Mouse (Mus musculus) kidney, adult 2 months (tissue): ENCODE data around the gene Kank4. TPM values are rescaled to one million over a fixed set of nuclear protein-coding genes. Genes with fewer than 3 reads are reported as not detected.
A peak's percentile ranks its signal among the peaks of the same experiment; 100 is the strongest.
"Not testable (repeated sequence)": the region's sequence is repeated elsewhere in the genome, so short reads cannot be mapped to it uniquely, and the experiment has no call there.

Experiments used
- DNase-seq: peaks from one replicate; pipeline ENCODE4 v3.0.0; 2021
- H3K27ac ChIP-seq: fragments of 200-500 bp; 2 replicates; pipeline ENCODE4 v1.5.1; 2012; ENCODE audit warnings: low read depth, low read length, control low read depth, inconsistent platforms; ENCODE audit not compliant: insufficient read depth
- H3K27me3 ChIP-seq: fragments of 200-500 bp; replicated peaks from 2 replicates; pipeline ENCODE4 v1.6.1; 2012; ENCODE audit warnings: mild to moderate bottlenecking, moderate library complexity, low read length, inconsistent platforms; ENCODE audit not compliant: control insufficient read depth, insufficient read depth
- H3K36me3 ChIP-seq: fragments of 200-500 bp; 2 replicates; pipeline ENCODE4 v1.6.1; 2012; ENCODE audit warnings: mild to moderate bottlenecking, moderate library complexity, low read length, inconsistent platforms; ENCODE audit not compliant: control insufficient read depth, insufficient read depth
- H3K4me1 ChIP-seq: fragments of 200-500 bp; 2 replicates; pipeline ENCODE4 v1.6.1; 2011; ENCODE audit warnings: low read length; ENCODE audit not compliant: control insufficient read depth, insufficient read depth
- H3K4me3 ChIP-seq: fragments of 200-500 bp; 2 replicates; pipeline ENCODE4 v1.5.1; 2011; ENCODE audit warnings: mild to moderate bottlenecking, low read depth, low read length, control low read depth; ENCODE audit not compliant: insufficient read depth
- CTCF ChIP-seq: fragments of 200-500 bp; conservative IDR thresholded peaks from 2 replicates; pipeline ENCODE4 v1.5.1; 2011; ENCODE audit warnings: low read depth, mild to moderate bottlenecking, control low read depth, low read length, moderate library complexity, mixed read lengths; ENCODE audit not compliant: insufficient read depth, insufficient read length
- POLR2A ChIP-seq: fragments of 200-500 bp; IDR thresholded peaks from one replicate; pipeline ENCODE4 v1.6.1; 2011; ENCODE audit warnings: low read depth, low read length, control low read depth
- WGBS: fragments of 180-500 bp; shearing (Covaris S2); methylation state at CpG from one replicate; pipeline ENCODE4 v1.1.7; 2018; 5-methylcytosine and 5-hydroxymethylcytosine counted together
- polyA plus RNA-seq: library from polyadenylated mRNA; depleted of rRNA; stranded (reverse); fragments of >200 nt; gene quantifications from 2 replicates; pipeline ENCODE4 v1.2.3, GENCODE M21; 2012

The Kank4 gene
- polyA plus RNA-seq, 1 experiment = 3.2 TPM

DNA sequence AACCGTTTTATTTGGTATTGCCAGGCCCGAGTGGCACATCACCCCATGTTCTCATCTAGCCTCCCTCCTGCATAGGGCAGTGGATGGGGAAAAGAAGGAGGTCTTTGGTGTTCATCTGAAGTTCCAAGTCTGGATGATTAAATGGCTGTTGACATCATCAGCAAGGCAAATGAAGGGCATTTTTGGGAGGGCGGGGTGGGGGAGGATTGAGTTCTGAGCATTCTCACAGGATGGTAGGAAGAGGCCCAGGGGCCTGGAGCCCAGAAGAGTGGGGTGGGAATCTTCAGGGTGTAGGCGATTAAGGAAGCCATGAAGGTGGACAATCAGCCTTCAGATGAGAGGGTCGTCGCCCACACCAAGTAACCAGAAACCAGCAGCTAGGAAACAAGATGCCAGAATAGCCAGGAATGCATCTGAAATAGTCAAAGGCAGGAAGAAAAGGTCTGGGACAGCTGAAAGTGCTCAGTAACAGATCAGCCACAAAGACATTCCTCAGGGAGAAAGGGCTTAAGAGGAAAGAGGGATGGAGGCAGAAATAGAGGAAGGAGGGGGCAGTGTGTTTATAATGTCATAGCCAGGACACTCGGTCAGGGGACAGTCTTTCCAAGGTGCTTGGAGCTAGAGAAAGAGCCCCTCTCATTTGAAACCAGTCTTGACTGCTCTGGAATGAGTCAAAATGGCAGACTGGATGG is 26.7 kb upstream of the Kank4 start:
- TF ChIP-seq POLR2A = no peak
- TF ChIP-seq CTCF = no peak
- H3K36me3 ChIP-seq = no peaks in the 10 kb centered on the region
- no peak overlapping the region for H3K27ac ChIP-seq

DNA sequence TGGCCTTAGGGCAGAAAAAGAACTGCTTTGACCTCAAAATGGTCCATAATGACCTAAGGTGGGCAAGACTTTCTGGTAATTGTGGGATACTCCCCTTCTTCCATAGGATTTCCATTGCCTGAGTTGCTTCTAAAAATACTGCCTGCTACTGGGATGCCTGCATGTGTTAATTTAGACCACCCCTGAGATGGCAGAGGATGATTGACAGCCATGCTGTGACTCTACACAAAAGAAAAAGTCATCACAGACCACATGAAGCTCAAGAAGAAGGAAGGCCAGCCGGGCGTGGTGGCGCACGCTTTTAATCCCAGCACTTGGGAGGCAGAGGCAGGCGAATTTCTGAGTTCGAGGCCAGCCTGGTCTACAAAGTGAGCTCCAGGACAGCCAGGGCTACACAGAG is 23.9 kb upstream of the Kank4 start:
- not testable (repeated sequence) for DNase-seq, H3K27ac ChIP-seq, H3K36me3 ChIP-seq, H3K4me1 ChIP-seq, H3K27me3 ChIP-seq, H3K4me3 ChIP-seq
- WGBS = 98% methylated on average over 6 of the region's 6 CpGs

More for the DNA sequence above, 26.7 kb upstream of the Kank4 start:
- 86% methylated on average over 7 of the region's 7 CpGs for WGBS
- no peak for DNase-seq
- H3K4me1 ChIP-seq = no peaks in the 10 kb centered on the region
- H3K4me3 ChIP-seq = no peak overlapping the region
- H3K27me3 ChIP-seq = no peaks in the 10 kb centered on the region

DNA sequence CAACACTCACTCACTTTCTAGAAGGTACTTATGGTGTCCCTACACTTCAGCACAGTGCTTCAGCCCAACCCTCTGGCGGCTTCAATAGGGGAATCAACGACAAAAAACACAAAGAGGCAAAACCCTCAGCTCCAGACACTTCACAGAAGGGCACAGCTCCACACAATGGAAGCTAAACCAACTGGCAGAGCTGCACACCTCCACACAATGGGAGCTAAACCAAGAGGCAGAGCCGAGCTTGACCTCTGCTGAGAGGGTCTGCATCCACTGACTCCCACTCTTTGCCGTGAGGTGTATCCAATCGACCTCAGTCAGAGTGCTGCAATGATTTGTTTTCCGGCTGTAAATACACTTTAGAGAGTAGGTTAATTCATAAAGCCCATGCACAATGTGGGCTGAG is 23.2 kb upstream of the Kank4 start:
- 63% methylated on average over 6 of the region's 6 CpGs for WGBS
- Histone ChIP-seq H3K27me3 (no peaks in the 10 kb centered on the region), H3K4me1 (no peaks in the 10 kb centered on the region), H3K36me3 (no peaks in the 10 kb centered on the region), H3K27ac (no peak overlapping the region), H3K4me3 (no peak overlapping the region)
- DNase-seq = no peak
- TF ChIP-seq POLR2A (no peak), CTCF (no peak)

- no peak for TF ChIP-seq POLR2A
- no peak for TF ChIP-seq CTCF
- no peaks in the 10 kb centered on the region for H3K27me3 ChIP-seq
- no peak for DNase-seq
- no peak overlapping the region for H3K27ac ChIP-seq
- H3K4me1 ChIP-seq = no peaks in the 10 kb centered on the region
- H3K4me3 ChIP-seq = no peak overlapping the region
- 86% methylated on average over 4 of the region's 4 CpGs for WGBS
- H3K36me3 ChIP-seq = no peaks in the 10 kb centered on the region
Observed at GRCm38 (mm10) chr4:98838913-98839312, 21.6 kb upstream of the Kank4 start.

DNA sequence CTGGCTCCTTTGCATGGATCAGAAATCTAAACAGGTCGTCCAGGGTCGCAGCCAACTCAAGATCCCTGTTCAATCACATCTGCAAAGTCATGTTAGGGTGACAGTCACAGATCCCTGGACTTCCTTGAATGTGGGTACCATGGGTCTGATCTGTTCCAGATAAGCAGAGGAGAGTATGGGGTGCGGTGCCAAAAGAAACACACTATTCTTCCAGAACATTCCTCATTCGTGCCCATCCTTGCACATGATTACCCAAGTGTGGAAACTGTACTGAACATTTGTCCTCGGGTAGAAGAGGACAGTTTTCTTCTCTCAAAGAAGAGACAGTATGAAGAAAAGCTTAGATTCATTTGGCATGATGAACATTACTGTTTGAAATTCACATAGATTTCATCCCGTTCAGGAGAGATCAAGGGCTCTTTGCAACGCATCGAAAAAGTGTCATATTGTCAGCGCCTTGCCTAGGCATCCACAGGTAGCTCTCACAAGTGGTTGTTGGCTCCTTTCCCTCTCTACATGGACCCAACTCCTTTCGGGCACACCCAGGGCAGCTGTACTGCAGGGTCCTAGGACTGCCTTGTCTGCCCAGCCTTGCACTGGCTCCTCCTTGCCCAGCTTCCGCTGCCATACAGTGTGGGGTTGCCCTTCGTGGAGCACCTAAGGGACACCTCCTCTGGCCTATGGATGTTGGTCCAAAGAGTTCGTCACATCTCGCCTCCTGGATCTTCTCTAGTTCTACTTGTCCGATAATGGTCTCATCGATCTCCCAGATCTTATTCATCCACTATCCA is 20.6 kb upstream of the Kank4 start:
- DNase-seq = peak; percentile 56
- no peak overlapping the region for H3K4me3 ChIP-seq
- H3K27me3 ChIP-seq = no peaks in the 10 kb centered on the region
- H3K36me3 ChIP-seq = no peaks in the 10 kb centered on the region
- no peak for TF ChIP-seq POLR2A
- no peak for TF ChIP-seq CTCF
- H3K27ac ChIP-seq = no peak overlapping the region
- WGBS = 82% methylated on average over 16 of the region's 16 CpGs
- H3K4me1 ChIP-seq = no peaks in the 10 kb centered on the region; the same call in 1 of the 2 replicates

- TF ChIP-seq POLR2A (no peak), CTCF (no peak)
- H3K36me3 ChIP-seq = no peaks in the 10 kb centered on the region
- H3K4me1 ChIP-seq = peaks cover 3% of the 10 kb centered on the region
- no peaks in the 10 kb centered on the region for H3K27me3 ChIP-seq
- DNase-seq = peak; percentile 24
- no peak overlapping the region for H3K27ac ChIP-seq
- no peak overlapping the region for H3K4me3 ChIP-seq
- whole genome bisulfite sequencing = 26% methylated on average over 5 of the region's 5 CpGs
Observed at GRCm38 (mm10) chr4:98836519-98836918, 19.2 kb upstream of the Kank4 start.

DNA sequence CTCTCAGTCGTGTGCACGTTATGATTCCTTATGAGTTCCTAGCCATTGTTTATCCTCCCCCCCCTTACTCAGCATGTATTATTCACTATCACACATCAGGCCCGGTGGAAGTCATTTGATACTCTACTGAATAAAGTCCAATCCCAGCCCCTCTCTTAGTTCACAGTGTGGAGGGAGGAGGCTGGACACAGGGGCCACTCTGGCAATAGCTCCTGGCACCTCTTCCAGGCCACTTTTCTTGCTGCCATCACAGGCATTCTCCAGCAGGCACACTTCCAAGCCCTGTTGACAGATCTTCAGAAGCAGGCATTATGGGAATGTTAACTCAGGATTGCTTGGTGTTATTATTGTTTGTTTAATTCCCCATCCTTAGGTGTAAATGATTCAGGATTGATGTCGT is 17.4 kb upstream of the Kank4 start:
- no peaks in the 10 kb centered on the region for H3K36me3 ChIP-seq
- WGBS = 59% methylated on average over 4 of the region's 4 CpGs
- no peaks in the 10 kb centered on the region for H3K27me3 ChIP-seq
- peaks cover 3% of the 10 kb centered on the region for H3K4me1 ChIP-seq
- H3K27ac ChIP-seq = no peak overlapping the region
- no peak overlapping the region for H3K4me3 ChIP-seq
- DNase-seq = no peak
- TF ChIP-seq CTCF = no peak
- no peak for TF ChIP-seq POLR2A
